Mouse (Mus musculus): ENCODE measurements at regions not wholly inside any gene's neighbourhood (a gene's known extent, or its start where the extent isn't known, plus 50 kb on each side); places are given as distances from the start of the nearest gene placed in this dataset.

DNA sequence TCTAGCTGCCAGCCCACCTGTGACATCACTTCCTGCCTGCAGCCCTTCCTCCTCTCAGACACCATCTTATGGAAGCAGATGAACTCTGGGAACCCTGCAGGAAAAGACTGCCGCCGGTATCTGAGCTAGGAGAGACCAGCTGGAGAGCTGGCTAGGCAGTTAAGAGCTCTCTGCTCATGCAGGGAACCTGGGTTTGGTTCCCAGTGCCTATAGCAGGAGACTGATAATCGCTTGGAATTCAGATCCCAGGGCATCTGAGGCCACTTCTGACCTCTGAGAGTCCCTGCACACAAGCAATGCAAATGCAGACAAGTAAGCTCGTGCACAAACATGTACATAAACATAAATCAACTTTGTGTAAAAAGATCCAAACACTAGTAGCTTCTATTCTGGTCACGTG is 242.4 kb upstream of the Id4 start:
- Histone ChIP-seq H3K36me3 (replicated peaks; ENCODE audit: insufficient read depth, low read length) (no peaks in the 10 kb centered on the region), H3K27ac (ENCODE audit: low read depth) (no peak overlapping the region), H3K4me1 (ENCODE audit: insufficient read depth) (no peaks in the 10 kb centered on the region), H3K9ac (replicated peaks) (no peak overlapping the region), H3K9me3 (ENCODE audit: low read length) (no peaks in the 10 kb centered on the region), H3K4me3 (ENCODE audit: low read depth, low read length) (no peak overlapping the region), H3K27me3 (ENCODE audit: insufficient read depth, low read length) (no peaks in the 10 kb centered on the region), H3K4me2 (ENCODE audit: low read depth, low read length) (no peak overlapping the region)
- DNase-seq = no peak
- ATAC-seq = no peak
- 60% methylated on average over 5 of the region's 5 CpGs for WGBS (ENCODE audit: insufficient replicate concordance)
- no peak for TF ChIP-seq CTCF (IDR thresholded peaks at IDR 0.05; ENCODE audit: low read depth)
- TF ChIP-seq EP300 (IDR thresholded peaks at IDR 0.05; ENCODE audit: low read depth) = no peak

- ATAC-seq (no peak), DNase-seq (no peak)
- Histone ChIP-seq H3K4me2 (ENCODE audit: low read depth, low read length) (no peak overlapping the region), H3K27me3 (ENCODE audit: insufficient read depth, low read length) (no peaks in the 10 kb centered on the region), H3K4me1 (ENCODE audit: insufficient read depth) (no peaks in the 10 kb centered on the region), H3K4me3 (ENCODE audit: low read depth, low read length) (no peak overlapping the region), H3K9me3 (ENCODE audit: low read length) (no peaks in the 10 kb centered on the region), H3K27ac (ENCODE audit: low read depth) (no peak overlapping the region), H3K9ac (replicated peaks) (no peak overlapping the region), H3K36me3 (replicated peaks; ENCODE audit: insufficient read depth, low read length) (no peaks in the 10 kb centered on the region)
- 67% methylated on average over 7 of the region's 7 CpGs for WGBS (ENCODE audit: insufficient replicate concordance)
- TF ChIP-seq CTCF (IDR thresholded peaks at IDR 0.05; ENCODE audit: low read depth) = no peak
- TF ChIP-seq EP300 (IDR thresholded peaks at IDR 0.05; ENCODE audit: low read depth) = no peak
Measured at GRCm38 (mm10) chr13:48022958-48023615, 237.9 kb upstream of the Id4 start.

DNA sequence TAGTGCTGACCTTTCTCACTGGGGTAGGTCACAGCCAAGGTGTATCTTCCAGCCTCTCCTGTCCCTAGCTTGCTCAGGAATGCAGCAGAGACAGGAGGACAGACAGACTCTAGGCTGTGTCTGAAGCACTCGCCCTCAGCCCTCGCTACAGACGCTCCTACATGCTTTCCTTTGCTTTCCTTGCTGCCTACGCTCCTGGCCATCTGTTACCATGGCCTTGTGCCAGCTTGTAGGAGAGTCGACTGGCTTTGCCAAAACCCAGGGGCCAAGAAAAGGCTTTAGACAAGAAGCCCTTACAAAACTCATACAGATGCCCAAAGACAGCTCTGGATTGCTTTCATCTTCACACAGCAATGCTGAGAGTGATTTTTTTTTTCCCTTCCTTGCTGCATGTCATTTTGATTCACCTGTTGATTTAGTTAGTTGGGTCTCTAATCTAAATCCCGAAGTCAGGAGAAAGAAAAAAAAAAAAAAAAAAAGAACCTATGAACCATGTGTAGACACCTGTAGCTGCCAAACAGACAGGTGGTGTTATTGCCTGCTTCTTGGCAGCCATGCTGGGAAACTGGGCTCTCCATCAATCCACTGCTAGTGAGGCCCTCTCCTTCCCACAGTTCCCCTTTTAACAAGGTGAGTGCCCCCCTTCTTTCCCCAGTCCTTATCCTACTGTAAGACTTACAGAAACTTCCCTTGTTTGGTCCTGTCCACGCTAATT is 233.1 kb upstream of the Id4 start:
- H3K4me1 ChIP-seq (ENCODE audit: insufficient read depth) = no peaks in the 10 kb centered on the region
- no peak overlapping the region for H3K4me2 ChIP-seq (ENCODE audit: low read depth, low read length)
- no peaks in the 10 kb centered on the region for H3K36me3 ChIP-seq (replicated peaks; ENCODE audit: insufficient read depth, low read length)
- ATAC-seq (no peak), DNase-seq (no peak)
- H3K27me3 ChIP-seq (ENCODE audit: insufficient read depth, low read length) = no peaks in the 10 kb centered on the region
- TF ChIP-seq CTCF (IDR thresholded peaks at IDR 0.05; ENCODE audit: low read depth) = no peak
- no peak for TF ChIP-seq EP300 (IDR thresholded peaks at IDR 0.05; ENCODE audit: low read depth)
- H3K4me3 ChIP-seq (ENCODE audit: low read depth, low read length) = no peak overlapping the region
- no peak overlapping the region for H3K27ac ChIP-seq (ENCODE audit: low read depth)
- 66% methylated on average over 7 of the region's 7 CpGs for WGBS (ENCODE audit: insufficient replicate concordance)
- H3K9ac ChIP-seq (replicated peaks) = no peak overlapping the region
- H3K9me3 ChIP-seq (ENCODE audit: low read length) = no peaks in the 10 kb centered on the region

- TF ChIP-seq CTCF (IDR thresholded peaks at IDR 0.05; ENCODE audit: low read depth) = no peak
- TF ChIP-seq EP300 (IDR thresholded peaks at IDR 0.05; ENCODE audit: low read depth) = no peak
- no peaks in the 10 kb centered on the region for H3K36me3 ChIP-seq (replicated peaks; ENCODE audit: insufficient read depth, low read length)
- no peak for DNase-seq
- no peak for ATAC-seq
- H3K9me3 ChIP-seq (ENCODE audit: low read length) = no peaks in the 10 kb centered on the region
- no peak overlapping the region for H3K4me3 ChIP-seq (ENCODE audit: low read depth, low read length)
- no peak overlapping the region for H3K27ac ChIP-seq (ENCODE audit: low read depth)
- no peaks in the 10 kb centered on the region for H3K27me3 ChIP-seq (ENCODE audit: insufficient read depth, low read length)
- H3K9ac ChIP-seq (replicated peaks) = no peak overlapping the region
- H3K4me1 ChIP-seq (ENCODE audit: insufficient read depth) = no peaks in the 10 kb centered on the region
- 77% methylated on average over 8 of the region's 8 CpGs for WGBS (ENCODE audit: insufficient replicate concordance)
- no peak overlapping the region for H3K4me2 ChIP-seq (ENCODE audit: low read depth, low read length)
Measured at GRCm38 (mm10) chr13:48031491-48031890, 229.5 kb upstream of the Id4 start.

GRCm38 (mm10) chr13:48042172-48042571 is 218.9 kb upstream of the Id4 start:
- Histone ChIP-seq H3K4me1 (ENCODE audit: insufficient read depth) (no peaks in the 10 kb centered on the region), H3K27ac (ENCODE audit: low read depth) (no peak overlapping the region), H3K4me2 (ENCODE audit: low read depth, low read length) (no peak overlapping the region), H3K9ac (replicated peaks) (no peak overlapping the region), H3K36me3 (replicated peaks; ENCODE audit: insufficient read depth, low read length) (no peaks in the 10 kb centered on the region), H3K27me3 (ENCODE audit: insufficient read depth, low read length) (no peaks in the 10 kb centered on the region), H3K4me3 (ENCODE audit: low read depth, low read length) (no peak overlapping the region), H3K9me3 (ENCODE audit: low read length) (no peaks in the 10 kb centered on the region)
- ATAC-seq (no peak), DNase-seq (no peak)
- WGBS (ENCODE audit: insufficient replicate concordance) = 62% methylated on average over 4 of the region's 4 CpGs
- no peak for TF ChIP-seq CTCF (IDR thresholded peaks at IDR 0.05; ENCODE audit: low read depth)
- TF ChIP-seq EP300 (IDR thresholded peaks at IDR 0.05; ENCODE audit: low read depth) = no peak

DNA sequence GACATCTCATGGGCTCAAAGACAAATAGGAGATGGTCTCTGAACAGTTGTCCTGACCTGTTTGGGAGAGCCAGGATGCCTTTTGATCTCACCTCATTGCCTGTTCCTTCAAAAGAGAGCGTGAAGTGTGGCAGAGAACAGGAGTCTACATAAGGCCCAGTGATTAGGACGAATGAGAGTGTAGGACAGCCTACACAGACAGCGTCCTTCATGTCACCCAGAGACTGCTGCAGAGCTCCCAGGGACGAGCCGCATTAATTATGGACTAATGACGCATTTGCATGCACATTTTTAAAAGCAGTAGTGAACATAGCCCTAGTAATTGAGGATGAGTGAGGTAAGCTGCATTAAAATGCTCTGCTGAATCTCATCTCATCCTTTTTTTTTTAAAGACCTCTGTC is 218.5 kb upstream of the Id4 start:
- no peak overlapping the region for H3K4me3 ChIP-seq (ENCODE audit: low read depth, low read length)
- DNase-seq (no peak), ATAC-seq (no peak)
- TF ChIP-seq CTCF (IDR thresholded peaks at IDR 0.05; ENCODE audit: low read depth) (no peak), EP300 (IDR thresholded peaks at IDR 0.05; ENCODE audit: low read depth) (no peak)
- H3K4me1 ChIP-seq (ENCODE audit: insufficient read depth) = no peaks in the 10 kb centered on the region
- no peaks in the 10 kb centered on the region for H3K27me3 ChIP-seq (ENCODE audit: insufficient read depth, low read length)
- H3K36me3 ChIP-seq (replicated peaks; ENCODE audit: insufficient read depth, low read length) = no peaks in the 10 kb centered on the region
- WGBS (ENCODE audit: insufficient replicate concordance) = 73% methylated on average over 6 of the region's 6 CpGs
- H3K9me3 ChIP-seq (ENCODE audit: low read length) = no peaks in the 10 kb centered on the region
- H3K27ac ChIP-seq (ENCODE audit: low read depth) = no peak overlapping the region
- H3K9ac ChIP-seq (replicated peaks) = no peak overlapping the region
- no peak overlapping the region for H3K4me2 ChIP-seq (ENCODE audit: low read depth, low read length)

Data from liver, postnatal 0 days (tissue).